Mouse (Mus musculus) stomach, embryonic 15.5 days (tissue): Measurements from ENCODE around the gene Atad2b. TPM values are rescaled to one million over a fixed set of nuclear protein-coding genes. Genes with fewer than 3 reads are reported as not detected.
"Not testable (repeated sequence)": the region's sequence is repeated elsewhere in the genome, so short reads cannot be mapped to it uniquely, and the experiment has no call there.

ENCODE experiments used
- ATAC-seq: fragments of 200-750 bp; cut with Nextera tagmentation; 2 replicates; pipeline ENCODE4 v1.8.0; 2017; ENCODE audit warnings: low read depth, moderate number of reproducible peaks, moderate TSS enrichment; ENCODE audit not compliant: insufficient read depth, low FRiP score
- H3K27ac ChIP-seq: fragments of 300-500 bp; sonication (generic); 2 replicates; pipeline ENCODE4 v1.5.1; 2015; ENCODE audit warnings: mild to moderate bottlenecking, inconsistent platforms
- H3K27me3 ChIP-seq: fragments of 300-500 bp; sonication (generic); replicated peaks from 2 replicates; pipeline ENCODE4 v1.6.1; 2015; ENCODE audit warnings: inconsistent platforms
- H3K36me3 ChIP-seq: fragments of 300-500 bp; sonication (generic); 2 replicates; pipeline ENCODE4 v1.6.1; 2015; ENCODE audit warnings: inconsistent platforms
- H3K4me1 ChIP-seq: fragments of 300-500 bp; sonication (generic); 2 replicates; pipeline ENCODE4 v1.6.1; 2015; ENCODE audit warnings: inconsistent platforms
- H3K4me2 ChIP-seq: fragments of 300-500 bp; sonication (generic); 2 replicates; pipeline ENCODE4 v1.6.1; 2015; ENCODE audit warnings: mild to moderate bottlenecking, inconsistent platforms
- H3K4me3 ChIP-seq: fragments of 300-500 bp; sonication (generic); replicated peaks from 2 replicates; pipeline ENCODE4 v1.5.1; 2015; ENCODE audit warnings: inconsistent platforms
- H3K9ac ChIP-seq: fragments of 300-500 bp; sonication (generic); 2 replicates; pipeline ENCODE4 v1.6.1; 2015; ENCODE audit warnings: inconsistent platforms
- H3K9me3 ChIP-seq: fragments of 300-500 bp; sonication (generic); 2 replicates; pipeline ENCODE4 v1.6.1; 2016; ENCODE audit warnings: inconsistent platforms
- WGBS: fragments of 180-500 bp; shearing (Covaris S2); methylation state at CpG from one replicate; pipeline ENCODE4 v1.1.7; 2015; 5-methylcytosine and 5-hydroxymethylcytosine counted together
- polyA plus RNA-seq: library from polyadenylated mRNA; unstranded; fragments of >200 nt; fragmentation: Nextera tagmentation; extraction: Ambion mirVana; gene quantifications from 2 replicates; pipeline ENCODE4 v1.2.1, GENCODE M21; 2015

The Atad2b gene
- polyA plus RNA-seq, 1 experiment from 2014 or later, result 10.8 TPM

DNA sequence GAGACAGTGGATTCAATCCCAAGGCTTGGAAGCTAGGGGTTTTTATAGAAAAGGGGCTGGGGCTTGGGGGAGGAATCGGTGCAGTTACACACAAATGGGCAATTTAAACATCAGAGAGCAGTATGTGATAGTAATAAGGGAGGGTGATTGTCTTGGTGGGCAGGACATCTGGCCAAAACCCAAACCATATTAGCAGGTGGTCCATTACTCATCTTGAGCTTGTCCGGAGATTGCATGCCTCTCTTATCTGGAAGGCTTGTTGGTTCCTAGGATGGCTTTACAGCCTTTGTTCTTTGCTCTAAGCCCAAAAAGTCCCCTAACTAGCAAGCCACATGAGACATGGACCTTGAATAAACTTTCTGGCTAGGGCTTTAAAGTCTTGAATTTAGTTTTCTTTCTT is 91.5 kb downstream of the Atad2b start:
- WGBS, result 60% methylated on average over 2 of the region's 2 CpGs
- H3K4me1 ChIP-seq, ATAC-seq, H3K9me3 ChIP-seq, H3K4me3 ChIP-seq, H3K27me3 ChIP-seq, H3K27ac ChIP-seq, H3K4me2 ChIP-seq, H3K9ac ChIP-seq: not testable (repeated sequence)
- H3K36me3 ChIP-seq, result 0 out of 2 replicates have a peak, but pooled peaks cover 10% of the 10 kb centered on the region

DNA sequence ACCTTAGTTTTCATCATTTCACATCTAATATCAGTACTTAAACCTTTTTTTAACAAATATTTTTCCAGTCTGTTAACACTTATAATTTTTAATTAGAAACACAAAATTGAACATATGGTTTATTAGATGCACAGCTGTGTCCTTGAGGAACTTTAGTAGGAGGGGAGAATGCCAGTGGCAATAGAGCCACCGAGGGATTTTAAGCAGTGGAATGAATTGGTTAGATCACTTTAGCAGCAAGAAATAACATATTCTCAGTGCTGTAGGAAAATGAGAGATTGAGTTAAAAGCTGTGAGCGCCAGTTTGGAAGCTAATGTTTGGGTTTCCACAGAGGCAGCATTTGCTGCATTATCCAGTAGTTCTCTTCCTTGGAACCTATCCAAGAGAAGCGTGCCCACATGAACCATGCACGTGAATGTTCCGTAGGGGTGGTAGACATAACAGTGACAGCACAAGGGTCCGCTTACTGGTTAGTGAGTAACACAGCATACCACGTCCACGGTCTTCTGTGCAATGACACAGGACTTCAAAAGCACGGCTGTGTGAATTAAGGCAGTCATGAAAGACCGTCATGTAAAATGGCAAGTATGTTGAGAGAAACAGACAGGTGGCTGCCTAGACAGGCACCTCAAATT is 108.2 kb downstream of the Atad2b start:
- whole genome bisulfite sequencing, result 91% methylated on average over 10 of the region's 10 CpGs
- Histone ChIP-seq H3K9ac (no peak overlapping the region), H3K4me1 (no peaks in the 10 kb centered on the region), H3K9me3 (no peaks in the 10 kb centered on the region), H3K27ac (no peak overlapping the region), H3K36me3 (peaks cover 7% of the 10 kb centered on the region), H3K27me3 (no peaks in the 10 kb centered on the region), H3K4me2 (no peak overlapping the region), H3K4me3 (no peak overlapping the region)
- no peak for ATAC-seq

DNA sequence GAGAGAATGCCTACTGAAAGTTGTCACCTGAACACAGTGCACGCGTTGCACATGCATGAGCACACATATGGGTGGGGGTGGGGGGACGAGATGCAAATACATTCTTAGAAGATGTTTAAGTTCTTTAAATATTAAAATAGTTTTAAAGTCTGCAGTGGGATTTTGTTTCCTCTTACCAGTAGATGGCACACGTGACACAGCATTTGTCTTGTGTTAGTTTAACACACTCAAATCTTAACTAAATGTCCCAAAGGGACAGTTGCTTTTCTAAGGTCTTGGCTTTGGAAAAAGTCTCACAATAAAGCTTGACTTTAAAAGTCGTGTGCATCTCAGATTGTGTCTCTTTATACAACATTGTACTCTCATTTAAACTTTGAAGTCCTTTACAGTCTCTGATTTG is 111.9 kb downstream of the Atad2b start:
- Histone ChIP-seq H3K9me3 (no peaks in the 10 kb centered on the region), H3K4me1 (no peaks in the 10 kb centered on the region), H3K4me3 (no peak overlapping the region), H3K4me2 (no peak overlapping the region), H3K27ac (no peak overlapping the region), H3K9ac (no peak overlapping the region), H3K27me3 (no peaks in the 10 kb centered on the region), H3K36me3 (peaks cover 20% of the 10 kb centered on the region)
- WGBS, result 77% methylated on average over 5 of the region's 5 CpGs
- ATAC-seq, result no peak

DNA sequence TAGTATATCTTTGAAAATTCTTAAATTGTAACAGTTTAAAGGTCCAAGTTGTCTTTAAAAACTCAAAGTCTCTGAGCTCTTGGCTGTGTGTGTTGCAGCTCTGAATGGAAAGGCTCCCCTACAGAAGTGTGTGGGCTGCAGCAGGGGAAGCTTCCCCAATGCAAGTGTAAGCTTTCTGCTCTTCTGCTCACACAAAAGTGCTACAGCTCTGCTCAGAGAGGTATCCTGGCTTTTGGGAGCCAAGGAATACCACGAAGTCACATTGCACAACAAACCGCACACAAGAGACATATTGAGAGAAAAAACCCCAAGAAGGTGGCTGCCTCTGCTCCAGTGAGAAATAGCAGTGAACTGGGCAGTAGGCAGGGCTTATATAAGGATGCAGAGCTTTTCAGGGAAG is 120.9 kb downstream of the Atad2b start:
- no peak for ATAC-seq
- Histone ChIP-seq H3K27me3 (no peaks in the 10 kb centered on the region), H3K4me1 (no peaks in the 10 kb centered on the region), H3K36me3 (0 out of 2 replicates have a peak, but pooled peaks cover 4% of the 10 kb centered on the region), H3K9ac (no peak overlapping the region), H3K4me2 (no peak overlapping the region), H3K27ac (no peak overlapping the region), H3K9me3 (no peaks in the 10 kb centered on the region), H3K4me3 (no peak overlapping the region)
- WGBS, result 99% methylated on average over 2 of the region's 2 CpGs

DNA sequence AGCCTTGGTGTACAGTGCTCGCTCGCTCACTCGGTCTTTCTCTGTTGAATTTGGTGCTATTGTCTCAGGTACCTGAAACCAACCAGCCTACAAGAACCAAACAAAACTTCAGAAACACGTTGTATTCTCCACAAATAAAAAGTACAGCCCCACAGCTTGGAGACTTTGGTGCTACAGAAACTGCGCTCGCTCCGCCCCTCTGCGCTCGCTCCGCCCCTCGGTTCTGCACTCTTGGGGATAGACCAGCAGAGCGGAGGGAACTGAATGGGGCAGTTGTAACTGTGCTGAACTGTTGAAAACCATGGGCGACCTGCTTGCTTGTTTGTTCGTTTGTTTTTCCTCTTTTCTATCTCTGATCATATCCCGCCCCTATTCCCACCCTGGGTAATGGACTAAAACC is 127.0 kb downstream of the Atad2b start:
- H3K4me3 ChIP-seq, result no peak overlapping the region
- H3K27ac ChIP-seq, result no peak overlapping the region
- H3K4me1 ChIP-seq, result no peaks in the 10 kb centered on the region
- no peaks in the 10 kb centered on the region for H3K27me3 ChIP-seq
- WGBS, result 88% methylated on average over 15 of the region's 15 CpGs
- no peaks in the 10 kb centered on the region for H3K9me3 ChIP-seq
- ATAC-seq, result no peak
- H3K36me3 ChIP-seq, result no peaks in the 10 kb centered on the region
- H3K9ac ChIP-seq, result no peak overlapping the region
- H3K4me2 ChIP-seq, result no peak overlapping the region

DNA sequence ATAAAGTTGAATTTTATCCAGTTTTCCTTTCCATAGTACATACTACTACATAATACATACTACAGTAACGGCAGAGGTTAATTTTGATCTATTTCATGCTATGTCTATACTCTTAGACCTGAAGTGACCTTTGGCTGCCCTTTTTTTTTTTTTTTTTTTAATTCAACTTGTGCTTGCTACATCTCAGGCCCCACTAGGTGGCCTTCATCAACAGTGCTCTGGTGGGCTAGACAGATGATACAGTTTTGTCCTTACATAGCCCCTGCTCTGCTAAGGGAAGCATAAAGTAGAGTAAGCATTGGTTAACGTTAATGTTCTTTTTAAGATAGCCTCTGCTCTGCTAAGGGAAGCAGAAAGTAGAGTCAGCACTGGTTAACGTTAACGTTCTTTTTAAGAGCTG is 131.0 kb downstream of the Atad2b start:
- H3K9ac ChIP-seq, result no peak overlapping the region
- 87% methylated on average over 4 of the region's 4 CpGs for WGBS
- 0 out of 2 replicates have a peak, but pooled peaks cover 12% of the 10 kb centered on the region for H3K9me3 ChIP-seq
- H3K27me3 ChIP-seq, result no peaks in the 10 kb centered on the region
- no peak for ATAC-seq
- no peak overlapping the region for H3K4me2 ChIP-seq
- H3K36me3 ChIP-seq, result no peaks in the 10 kb centered on the region
- H3K4me3 ChIP-seq, result no peak overlapping the region
- H3K27ac ChIP-seq, result no peak overlapping the region
- H3K4me1 ChIP-seq, result no peaks in the 10 kb centered on the region

DNA sequence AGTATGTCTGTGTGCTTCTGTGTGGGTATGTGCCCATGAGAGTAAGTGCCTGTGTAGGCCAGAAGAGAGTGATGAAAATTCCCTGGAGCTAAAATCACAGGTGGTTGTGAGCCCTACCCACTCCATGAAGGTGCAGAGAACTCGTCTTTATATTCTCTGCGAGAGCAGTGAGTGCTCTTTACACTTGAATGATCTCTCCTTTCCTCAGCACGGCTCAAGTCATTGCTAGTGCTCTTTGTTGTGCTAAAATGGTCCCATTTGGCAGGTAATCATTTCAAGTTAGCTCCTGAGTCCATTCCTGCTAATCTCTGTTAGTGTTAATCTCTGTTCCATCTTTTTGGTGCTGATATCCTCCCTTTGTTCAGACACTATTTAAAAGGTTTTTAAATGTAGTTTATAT is 150.4 kb downstream of the Atad2b start:
- Histone ChIP-seq H3K4me1 (no peaks in the 10 kb centered on the region), H3K27me3 (no peaks in the 10 kb centered on the region), H3K4me3 (no peak overlapping the region), H3K36me3 (no peaks in the 10 kb centered on the region), H3K9ac (no peak overlapping the region), H3K9me3 (no peaks in the 10 kb centered on the region), H3K27ac (no peak overlapping the region), H3K4me2 (no peak overlapping the region)
- 56% methylated on average over 3 of the region's 3 CpGs for WGBS
- ATAC-seq, result no peak

DNA sequence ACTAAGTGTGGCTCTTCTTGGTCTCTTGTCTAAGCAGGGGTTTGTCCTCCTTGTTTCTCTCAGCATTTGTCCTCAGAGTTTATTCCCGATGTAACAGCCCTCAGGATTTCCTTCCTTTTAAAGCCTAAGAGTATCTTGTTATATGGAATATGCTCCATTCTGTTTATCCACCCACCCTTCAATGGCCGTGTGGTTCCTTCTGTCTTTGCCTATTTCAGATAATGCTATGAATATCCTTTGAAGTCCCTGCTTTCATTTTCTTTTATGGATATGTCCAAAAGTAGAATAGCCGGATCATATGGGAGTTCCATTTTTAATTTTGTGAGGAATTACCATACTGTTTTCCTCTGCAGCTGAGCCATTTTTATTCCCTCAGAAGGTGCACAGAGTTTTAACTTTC is 153.0 kb downstream of the Atad2b start:
- Histone ChIP-seq H3K9me3 (no peaks in the 10 kb centered on the region), H3K4me3 (no peak overlapping the region), H3K36me3 (no peaks in the 10 kb centered on the region), H3K9ac (no peak overlapping the region), H3K4me1 (no peaks in the 10 kb centered on the region), H3K4me2 (no peak overlapping the region), H3K27ac (no peak overlapping the region), H3K27me3 (no peaks in the 10 kb centered on the region)
- ATAC-seq, result no peak
- 80% methylated on average over 3 of the region's 3 CpGs for WGBS

DNA sequence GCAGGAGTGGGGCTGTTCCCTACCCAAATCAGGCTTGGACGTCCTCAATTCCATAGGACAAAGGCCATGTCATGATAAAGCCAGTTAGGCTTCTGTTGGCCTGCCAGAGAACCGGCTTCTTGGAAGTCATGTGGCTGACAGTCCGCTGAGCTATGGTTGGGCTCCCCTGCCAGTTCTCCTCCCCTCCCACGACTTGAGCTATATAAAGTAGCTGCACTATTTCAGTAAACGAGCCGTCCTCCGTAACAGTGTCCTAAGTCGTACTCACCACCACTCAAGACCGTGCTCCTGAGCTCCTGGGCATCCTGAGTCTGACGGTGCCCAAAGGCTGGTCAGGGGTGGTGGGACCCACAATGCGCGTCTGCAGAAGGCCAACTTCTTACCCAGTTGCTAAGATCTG is 156.0 kb downstream of the Atad2b start:
- H3K4me1 ChIP-seq, result no peaks in the 10 kb centered on the region
- H3K27ac ChIP-seq, result no peak overlapping the region
- no peaks in the 10 kb centered on the region for H3K36me3 ChIP-seq
- no peak overlapping the region for H3K4me3 ChIP-seq
- no peak for ATAC-seq
- H3K4me2 ChIP-seq, result no peak overlapping the region
- H3K9ac ChIP-seq, result no peak overlapping the region
- H3K27me3 ChIP-seq, result no peaks in the 10 kb centered on the region
- whole genome bisulfite sequencing, result 81% methylated on average over 12 of the region's 12 CpGs
- H3K9me3 ChIP-seq, result no peaks in the 10 kb centered on the region

DNA sequence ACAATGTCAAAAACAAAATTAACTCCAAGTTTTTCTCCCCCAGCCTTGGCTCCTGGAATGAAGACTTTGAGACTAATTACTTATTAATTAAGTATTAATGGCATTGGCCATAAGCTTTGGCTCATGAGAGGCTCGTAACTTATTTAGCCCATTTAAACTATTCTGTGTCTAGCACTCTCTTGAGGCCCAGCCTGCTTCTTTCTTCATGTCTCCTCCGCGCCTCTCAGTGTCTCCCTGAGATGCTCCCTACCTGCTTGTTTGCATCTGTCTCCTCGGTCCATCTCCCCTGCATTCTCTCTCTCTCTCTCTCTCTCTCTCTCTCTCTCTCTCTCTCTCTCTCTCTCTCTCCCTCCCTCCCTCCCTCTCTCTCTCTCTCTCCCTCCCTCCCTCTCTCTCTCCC is 164.3 kb downstream of the Atad2b start:
- no peak overlapping the region for H3K4me3 ChIP-seq
- ATAC-seq, result no peak
- WGBS, result 92% methylated on average over 4 of the region's 4 CpGs
- no peaks in the 10 kb centered on the region for H3K27me3 ChIP-seq
- H3K9me3 ChIP-seq, result no peaks in the 10 kb centered on the region
- peaks cover 8% of the 10 kb centered on the region; the same call in 1 of the 2 replicates for H3K36me3 ChIP-seq
- H3K9ac ChIP-seq, result no peak overlapping the region
- no peaks in the 10 kb centered on the region for H3K4me1 ChIP-seq
- H3K4me2 ChIP-seq, result no peak overlapping the region
- no peak overlapping the region for H3K27ac ChIP-seq

DNA sequence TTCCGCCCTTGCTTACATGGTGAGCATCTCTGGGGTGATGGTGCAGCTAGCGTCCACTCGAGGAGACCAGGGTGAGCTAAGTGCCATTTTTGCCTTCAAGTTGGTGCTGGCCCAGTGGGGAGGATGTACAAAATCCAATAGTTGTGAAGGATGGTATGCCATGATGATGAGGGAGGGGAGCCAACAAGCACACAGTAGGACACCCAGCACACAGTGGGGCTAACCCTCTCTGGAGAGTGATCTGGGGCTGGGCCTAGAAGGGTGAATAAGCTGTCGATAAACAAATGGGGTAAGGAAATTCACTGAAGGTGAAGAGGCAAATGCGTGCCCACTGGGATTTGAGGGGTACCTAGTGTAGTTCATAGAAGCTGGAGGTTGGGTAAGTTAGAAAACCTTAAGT is 167.6 kb downstream of the Atad2b start:
- H3K4me2 ChIP-seq, result no peak overlapping the region
- no peaks in the 10 kb centered on the region for H3K9me3 ChIP-seq
- H3K27me3 ChIP-seq, result no peaks in the 10 kb centered on the region
- WGBS, result 92% methylated on average over 5 of the region's 5 CpGs
- 0 out of 2 replicates have a peak, but pooled peaks cover 5% of the 10 kb centered on the region for H3K4me1 ChIP-seq
- ATAC-seq, result no peak
- H3K4me3 ChIP-seq, result no peak overlapping the region
- no peak overlapping the region for H3K9ac ChIP-seq
- peaks cover 8% of the 10 kb centered on the region; the same call in 1 of the 2 replicates for H3K36me3 ChIP-seq
- no peak overlapping the region for H3K27ac ChIP-seq

DNA sequence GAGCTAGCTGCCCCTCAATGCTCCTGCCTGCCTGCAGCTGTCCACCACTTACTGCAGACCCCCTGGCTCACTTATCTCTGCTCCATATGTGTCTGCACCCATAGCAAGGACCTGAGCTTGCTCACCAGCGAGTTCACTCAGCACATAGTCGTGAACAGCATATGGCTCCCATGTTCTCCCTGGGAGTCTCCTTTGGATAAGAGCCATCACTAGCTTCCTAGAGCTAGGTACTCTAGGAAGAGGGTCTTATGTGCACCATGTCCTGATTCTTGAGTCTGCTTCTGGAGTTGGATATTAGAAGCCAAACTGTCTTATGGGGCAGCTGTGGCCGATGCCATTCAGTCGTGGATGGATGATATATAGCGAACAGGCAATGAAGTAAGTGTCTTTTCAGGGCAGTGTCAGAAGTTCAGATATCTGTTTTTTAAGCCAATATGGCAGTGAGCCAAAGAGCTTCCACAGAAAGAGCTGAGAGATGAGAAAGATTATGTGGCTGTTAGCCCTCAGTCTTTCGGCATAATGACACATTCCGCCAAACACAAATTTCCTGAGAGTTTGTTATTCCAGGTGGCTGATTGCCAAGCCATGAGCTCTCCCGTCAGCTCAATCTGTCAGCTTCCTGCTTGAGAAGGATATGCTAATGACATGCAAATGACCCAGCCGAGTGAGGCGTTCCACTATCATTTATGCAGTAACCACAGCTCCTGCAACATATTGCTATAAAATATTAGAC is 170.8 kb downstream of the Atad2b start:
- H3K9me3 ChIP-seq, result no peaks in the 10 kb centered on the region
- H3K36me3 ChIP-seq, result peaks cover 8% of the 10 kb centered on the region; the same call in 1 of the 2 replicates
- H3K4me3 ChIP-seq, result no peak overlapping the region
- 0 out of 2 replicates have a peak overlapping the region, but pooled peaks have one; percentile 5 for H3K27ac ChIP-seq
- no peaks in the 10 kb centered on the region for H3K27me3 ChIP-seq
- no peak overlapping the region for H3K9ac ChIP-seq
- WGBS, result 19% methylated on average over 10 of the region's 10 CpGs
- no peak overlapping the region for H3K4me2 ChIP-seq
- 0 out of 2 replicates have a peak, but pooled peaks cover 5% of the 10 kb centered on the region for H3K4me1 ChIP-seq
- ATAC-seq, result peak; percentile 28; the same call in 1 of the 2 replicates
